21 mouse cellular contexts compared by ENCODE assay signal in the genomic region with DNA sequence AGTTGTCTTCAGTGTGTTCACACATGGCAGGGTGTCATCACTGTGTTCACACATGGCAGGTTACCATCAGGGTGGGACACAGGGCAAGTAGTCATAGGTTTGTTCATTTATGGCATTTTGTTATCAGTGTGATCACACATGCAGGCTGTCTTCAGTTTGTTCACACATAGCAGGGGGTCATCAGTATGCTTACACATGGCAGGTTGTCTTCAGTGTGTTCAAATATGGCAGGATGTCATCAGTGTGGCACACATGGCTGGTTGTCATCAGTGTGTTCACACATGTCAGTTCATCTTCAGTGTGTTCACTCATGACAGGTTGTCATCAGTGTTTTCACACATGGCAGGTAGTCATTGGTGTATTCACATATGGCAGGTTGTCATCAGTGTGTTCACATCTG.
"Had no signal": no experiment of that assay in that cellular context is flagged by ENCODE, and none has a peak within 500 bp of the region (broad histone marks: within the 10 kb centered on the region; RNA-seq: fewer than 3 reads in every experiment).

No protein-coding gene starts in this region.

- H3K4me2 ChIP-seq: limb, embryonic 12.5 days; limb, embryonic 15.5 days; liver, embryonic 11.5 days; lung, embryonic 14.5 days; midbrain, embryonic 12.5 days; neural tube, embryonic 13.5 days; stomach, embryonic 15.5 days had no signal

- ATAC-seq: liver, postnatal 0 days; lung, postnatal 0 days; midbrain, embryonic 16.5 days had no signal

- H3K27ac ChIP-seq: limb, embryonic 12.5 days; limb, embryonic 15.5 days; liver, embryonic 14.5 days; macrophage; midbrain, embryonic 12.5 days; neural tube, embryonic 13.5 days; stomach, embryonic 15.5 days had no signal

- H3K4me3 ChIP-seq: limb, embryonic 12.5 days; limb, embryonic 15.5 days; midbrain, embryonic 12.5 days; myocyte; neural tube, embryonic 13.5 days; stomach, embryonic 15.5 days had no signal

- H3K27me3 ChIP-seq: limb, embryonic 12.5 days; limb, embryonic 15.5 days; midbrain, embryonic 12.5 days; neural tube, embryonic 13.5 days; stomach, embryonic 15.5 days had no signal

- H3K36me3 ChIP-seq: limb, embryonic 12.5 days; limb, embryonic 15.5 days; midbrain, embryonic 12.5 days; neural tube, embryonic 13.5 days; stomach, embryonic 15.5 days had no signal

- DNase-seq: kidney, adult 9 months; kidney, postnatal 14 days; kidney, postnatal 4 days; left cerebral cortex, postnatal 4 days; liver, postnatal 0 days; lung, embryonic 14.5 days; retina, postnatal 1 day; right cerebral cortex, postnatal 25 days; spleen, adult 18-20 months; thymus, postnatal 25 days had no signal

- H3K9me3 ChIP-seq: limb, embryonic 12.5 days; limb, embryonic 15.5 days; midbrain, embryonic 12.5 days; neural tube, embryonic 13.5 days; stomach, embryonic 15.5 days had no signal

- H3K9ac ChIP-seq: limb, embryonic 12.5 days; limb, embryonic 15.5 days; liver, embryonic 14.5 days; liver, postnatal 0 days; lung, embryonic 14.5 days; midbrain, embryonic 12.5 days; neural tube, embryonic 13.5 days; stomach, embryonic 15.5 days had no signal

- H3K4me1 ChIP-seq: limb, embryonic 12.5 days; limb, embryonic 15.5 days; midbrain, embryonic 12.5 days; neural tube, embryonic 13.5 days; stomach, embryonic 15.5 days had no signal
